Mouse (Mus musculus) limb, embryonic 14.5 days (tissue): ENCODE data around the gene Galnt18. TPM values are rescaled to one million over a fixed set of nuclear protein-coding genes. Genes with fewer than 3 reads are reported as not detected.

Experiments used
- ATAC-seq: fragments of 200-750 bp; cut with Nextera tagmentation; 2 replicates; pipeline ENCODE4 v1.8.0; 2017; ENCODE audit warnings: low read depth, moderate number of reproducible peaks, moderate TSS enrichment; ENCODE audit not compliant: low FRiP score
- DNase-seq: peaks from one replicate; pipeline ENCODE4 v3.0.0-alpha.2; 2015; ENCODE audit warnings: low spot score
- H3K27ac ChIP-seq: fragments of 300-500 bp; sonication (generic); replicated peaks from 2 replicates; pipeline ENCODE4 v1.5.1; 2014; ENCODE audit warnings: low read depth, mild to moderate bottlenecking, low read length, moderate library complexity, mixed read lengths
- H3K27me3 ChIP-seq: fragments of 300-500 bp; sonication (generic); 2 replicates; pipeline ENCODE4 v1.6.1; 2014; ENCODE audit warnings: low read length, mixed read lengths; ENCODE audit not compliant: control insufficient read depth, insufficient read depth
- H3K36me3 ChIP-seq: fragments of 300-500 bp; sonication (generic); 2 replicates; pipeline ENCODE4 v1.6.1; 2014; ENCODE audit warnings: mild to moderate bottlenecking, low read length, moderate library complexity, mixed read lengths; ENCODE audit not compliant: control insufficient read depth, insufficient read depth
- H3K4me1 ChIP-seq: fragments of 300-500 bp; sonication (generic); 2 replicates; pipeline ENCODE4 v1.6.1; 2014; ENCODE audit warnings: antibody characterized with exemption, low read length, mixed read lengths; ENCODE audit not compliant: control insufficient read depth, insufficient read depth
- H3K4me2 ChIP-seq: fragments of 300-500 bp; sonication (generic); replicated peaks from 2 replicates; pipeline ENCODE4 v1.6.1; 2014; ENCODE audit warnings: low read depth, mild to moderate bottlenecking, low read length, moderate library complexity; ENCODE audit not compliant: severe bottlenecking
- H3K4me3 ChIP-seq: fragments of 300-500 bp; sonication (generic); replicated peaks from 2 replicates; pipeline ENCODE4 v1.5.1; 2014; ENCODE audit warnings: low read length
- H3K9ac ChIP-seq: fragments of 300-500 bp; sonication (generic); 2 replicates; pipeline ENCODE4 v1.6.1; 2014; ENCODE audit warnings: mild to moderate bottlenecking, low read depth, low read length, moderate library complexity; ENCODE audit not compliant: severe bottlenecking
- H3K9me3 ChIP-seq: fragments of 300-500 bp; sonication (generic); 2 replicates; pipeline ENCODE4 v1.6.1; 2016; ENCODE audit warnings: low read length; ENCODE audit not compliant: control insufficient read depth
- POLR2A ChIP-seq: fragments of 200-500 bp; IDR thresholded peaks from 2 replicates; pipeline ENCODE4 v1.8.0; 2012; ENCODE audit warnings: inconsistent platforms, mild to moderate bottlenecking, moderate library complexity, borderline replicate concordance; ENCODE audit not compliant: insufficient read depth, insufficient read length; ENCODE audit errors: extremely low read depth
- WGBS: fragments of 180-500 bp; shearing (Covaris S2); extraction: QIAGEN DNeasy Blood & Tissue Kit; methylation state at CpG from one replicate; pipeline ENCODE4 v1.1.7; 2014; 5-methylcytosine and 5-hydroxymethylcytosine counted together
- polyA plus RNA-seq, 2 experiments: library from polyadenylated mRNA; depleted of rRNA in 1 of 2; stranded (reverse) in 1 of 2; unstranded in 1 of 2; fragments of >200 nt; fragmentation: Nextera tagmentation in 1 of 2; extraction: Ambion mirVana in 1 of 2; gene quantifications; 2 replicates each; pipeline versions ENCODE4 v1.2.1 to v1.2.3; 2012 to 2014

Gene Galnt18
- polyA plus RNA-seq, 2 experiments: 19.1 to 24.7 TPM

GRCm38 (mm10) chr7:111466121-111466520 is 313.7 kb downstream of the Galnt18 start:
- no peak overlapping the region for H3K4me2 ChIP-seq
- no peak overlapping the region for H3K9ac ChIP-seq
- no peak for ATAC-seq
- H3K27me3 ChIP-seq: no peaks in the 10 kb centered on the region
- DNase-seq: no peak
- no peaks in the 10 kb centered on the region for H3K9me3 ChIP-seq
- WGBS: 74% methylated on average over 3 of the region's 3 CpGs
- H3K4me3 ChIP-seq: no peak overlapping the region
- no peak for TF ChIP-seq POLR2A
- H3K27ac ChIP-seq: no peak overlapping the region
- H3K4me1 ChIP-seq: no peaks in the 10 kb centered on the region
- H3K36me3 ChIP-seq: no peaks in the 10 kb centered on the region

- no peak overlapping the region for H3K9ac ChIP-seq
- DNase-seq: no peak
- no peak for TF ChIP-seq POLR2A
- no peak overlapping the region for H3K27ac ChIP-seq
- no peak overlapping the region for H3K4me3 ChIP-seq
- H3K9me3 ChIP-seq: no peaks in the 10 kb centered on the region
- no peak for ATAC-seq
- no peaks in the 10 kb centered on the region for H3K4me1 ChIP-seq
- 83% methylated on average over 4 of the region's 4 CpGs for WGBS
- no peaks in the 10 kb centered on the region for H3K27me3 ChIP-seq
- H3K4me2 ChIP-seq: no peak overlapping the region
- H3K36me3 ChIP-seq: no peaks in the 10 kb centered on the region
Observed at GRCm38 (mm10) chr7:111459716-111460115, 320.1 kb downstream of the Galnt18 start.

GRCm38 (mm10) chr7:111456007-111456406 is 323.8 kb downstream of the Galnt18 start:
- Histone ChIP-seq H3K36me3 (no peaks in the 10 kb centered on the region), H3K4me2 (no peak overlapping the region), H3K9ac (no peak overlapping the region), H3K9me3 (no peaks in the 10 kb centered on the region), H3K4me1 (no peaks in the 10 kb centered on the region; the same call in 1 of the 2 replicates), H3K27ac (no peak overlapping the region), H3K27me3 (no peaks in the 10 kb centered on the region), H3K4me3 (no peak overlapping the region)
- no peak for ATAC-seq
- no peak for DNase-seq
- 78% methylated on average over 3 of the region's 3 CpGs for WGBS
- no peak for TF ChIP-seq POLR2A

GRCm38 (mm10) chr7:111455541-111455940 is 324.2 kb downstream of the Galnt18 start:
- ATAC-seq: no peak
- Histone ChIP-seq H3K4me3 (no peak overlapping the region), H3K4me2 (no peak overlapping the region), H3K36me3 (no peaks in the 10 kb centered on the region), H3K9ac (no peak overlapping the region), H3K4me1 (no peaks in the 10 kb centered on the region; the same call in 1 of the 2 replicates), H3K27ac (no peak overlapping the region), H3K27me3 (no peaks in the 10 kb centered on the region), H3K9me3 (no peaks in the 10 kb centered on the region)
- no peak for TF ChIP-seq POLR2A
- DNase-seq: no peak
- WGBS: 84% methylated on average over 4 of the region's 4 CpGs

- TF ChIP-seq POLR2A: no peak
- no peaks in the 10 kb centered on the region for H3K9me3 ChIP-seq
- DNase-seq (no peak), ATAC-seq (no peak)
- H3K27me3 ChIP-seq: no peaks in the 10 kb centered on the region
- H3K4me1 ChIP-seq: no peaks in the 10 kb centered on the region; the same call in 1 of the 2 replicates
- WGBS: 60% methylated on average over 1 of the region's 1 CpGs
- H3K4me3 ChIP-seq: no peak overlapping the region
- H3K27ac ChIP-seq: no peak overlapping the region
- H3K4me2 ChIP-seq: no peak overlapping the region
- H3K9ac ChIP-seq: no peak overlapping the region
- H3K36me3 ChIP-seq: no peaks in the 10 kb centered on the region
Observed at GRCm38 (mm10) chr7:111452000-111452399, 327.8 kb downstream of the Galnt18 start.
